Comparison of ENCODE assay signal across 8 mouse cellular contexts in the genomic region with DNA sequence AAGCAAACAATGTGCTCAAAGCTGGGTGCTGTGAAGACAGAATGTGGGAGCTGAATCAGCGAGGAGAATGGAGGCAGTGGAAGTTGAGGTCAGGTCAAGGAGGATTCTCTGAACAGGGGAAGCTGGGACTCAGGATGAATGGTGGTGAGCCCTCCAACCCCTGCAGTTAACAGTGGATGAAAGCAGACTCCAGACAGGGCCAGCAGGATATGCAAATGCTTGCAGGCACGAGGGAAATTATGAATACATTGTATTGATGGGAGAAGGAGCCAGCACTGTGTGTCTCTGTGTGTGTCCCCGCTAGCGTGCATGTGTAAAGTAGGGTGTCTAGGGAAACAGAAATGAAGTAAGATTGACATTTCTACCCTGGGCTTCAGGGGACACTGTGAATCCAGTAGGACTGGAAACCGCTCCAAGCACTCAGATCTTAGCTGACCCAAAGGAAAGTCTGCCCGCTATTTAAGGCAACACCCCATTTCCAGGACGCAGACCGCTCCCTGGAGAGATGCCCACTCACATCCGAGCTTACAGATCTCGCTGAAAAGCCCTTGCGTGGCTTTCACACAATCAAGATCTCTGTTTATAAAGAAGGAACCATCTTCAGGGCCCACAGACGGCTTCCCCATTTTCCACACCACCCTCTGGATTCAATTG.
A peak's percentile ranks its signal among the peaks of the same experiment; 100 is the strongest.
DNase-seq lines count a peak whose midpoint lies in the region; ATAC-seq lines count a peak whose summit lies in the region.

No protein-coding gene starts in this region.

- WGBS in hindbrain, embryonic 10.5 days = 43% methylated on average over 12 of the region's 12 CpGs
- 29% methylated on average over 12 of the region's 12 CpGs for WGBS in hindbrain, embryonic 16.5 days
- 37% methylated on average over 12 of the region's 12 CpGs for WGBS in hindbrain, embryonic 12.5 days

- peak; percentile 49 for DNase-seq in hindbrain, embryonic 10.5 days (ENCODE audit: low spot score)
- peak; percentile 44 for DNase-seq in embryo, embryonic 11 days
- peak; percentile 27 for DNase-seq in mesoderm, embryonic 11.5 days (ENCODE audit: low read depth, low spot score)
- DNase-seq in thymus, postnatal 25 days = no peak
- DNase-seq in adrenal gland, adult 18-20 months (ENCODE audit: low spot score in 2 of 2) = no peak

- no peaks in the 10 kb centered on the region for H3K9me3 ChIP-seq in hindbrain, embryonic 10.5 days
- no peaks in the 10 kb centered on the region for H3K9me3 ChIP-seq in hindbrain, embryonic 16.5 days (ENCODE audit: control insufficient read depth, low read length)
- H3K9me3 ChIP-seq in hindbrain, embryonic 12.5 days (replicated peaks) = no peaks in the 10 kb centered on the region

- peak overlapping the region; percentile 84 for H3K27ac ChIP-seq in hindbrain, embryonic 10.5 days
- H3K27ac ChIP-seq in hindbrain, embryonic 16.5 days (ENCODE audit: low read depth, low read length) = no peak overlapping the region
- peak overlapping the region; percentile 84 for H3K27ac ChIP-seq in hindbrain, embryonic 12.5 days

- no peak overlapping the region for H3K4me2 ChIP-seq in hindbrain, embryonic 16.5 days (ENCODE audit: low read length)
- peak overlapping the region; percentile 18; the same call in 1 of the 2 replicates for H3K4me2 ChIP-seq in hindbrain, embryonic 12.5 days (replicated peaks)

- H3K27me3 ChIP-seq in hindbrain, embryonic 10.5 days (ENCODE audit: insufficient read depth, poor library complexity, severe bottlenecking) = no peaks in the 10 kb centered on the region
- H3K27me3 ChIP-seq in hindbrain, embryonic 16.5 days (replicated peaks; ENCODE audit: control insufficient read depth, insufficient read depth, low read length) = no peaks in the 10 kb centered on the region
- no peaks in the 10 kb centered on the region for H3K27me3 ChIP-seq in hindbrain, embryonic 12.5 days

- no peaks in the 10 kb centered on the region for H3K36me3 ChIP-seq in hindbrain, embryonic 10.5 days
- no peaks in the 10 kb centered on the region for H3K36me3 ChIP-seq in hindbrain, embryonic 16.5 days (ENCODE audit: control insufficient read depth, insufficient read depth, low read length)
- H3K36me3 ChIP-seq in hindbrain, embryonic 12.5 days = no peaks in the 10 kb centered on the region

- ATAC-seq in hindbrain, embryonic 16.5 days = no peak; the same call in 1 of the 2 replicates
- peak; percentile 79 for ATAC-seq in hindbrain, embryonic 12.5 days (ENCODE audit: low FRiP score)
- ATAC-seq in granulocyte monocyte progenitor cell, adult 5-6 weeks (replicated peaks; ENCODE audit: poor library complexity, severe bottlenecking) = no peak

- no peak overlapping the region for H3K4me3 ChIP-seq in hindbrain, embryonic 10.5 days
- H3K4me3 ChIP-seq in hindbrain, embryonic 16.5 days (ENCODE audit: low read length) = no peak overlapping the region
- H3K4me3 ChIP-seq in hindbrain, embryonic 12.5 days = no peak overlapping the region

- no peak overlapping the region for H3K9ac ChIP-seq in hindbrain, embryonic 16.5 days (ENCODE audit: low read depth, low read length)
- H3K9ac ChIP-seq in hindbrain, embryonic 12.5 days = no peak overlapping the region

- H3K4me1 ChIP-seq in hindbrain, embryonic 10.5 days (replicated peaks) = peaks cover 36% of the 10 kb centered on the region
- H3K4me1 ChIP-seq in hindbrain, embryonic 16.5 days (ENCODE audit: control insufficient read depth, insufficient read depth, low read depth, low read length) = peaks cover 21% of the 10 kb centered on the region
- H3K4me1 ChIP-seq in hindbrain, embryonic 12.5 days = peaks cover 31% of the 10 kb centered on the region

Comparison
In these comparisons a context has a peak if more than half of its experiments do, and no peak if none do; other contexts are left out.
1. DNase-seq: peak in hindbrain, embryonic 10.5 days (single experiment), embryo, embryonic 11 days (single experiment) and mesoderm, embryonic 11.5 days (single experiment); none in thymus, postnatal 25 days (single experiment) and adrenal gland, adult 18-20 months (0 of 2).